Mouse (Mus musculus): ENCODE data around the gene Cdyl2.

- TF ChIP-seq POLR2A (IDR thresholded peaks at IDR 0.05; ENCODE audit: extremely low read depth, insufficient read depth, low read length) (no peak), CTCF (IDR thresholded peaks at IDR 0.05; ENCODE audit: extremely low read depth, insufficient read depth, low read length) (no peak)
These were observed 39.9 kb downstream of the Cdyl2 start for GRCm38 (mm10) chr8:116692931-116693330.

Measured in cortical plate, adult 2 months (tissue).